Mouse (Mus musculus) liver, embryonic 16.5 days (tissue): ENCODE data around the gene Csrnp3. TPM values are rescaled to one million over a fixed set of nuclear protein-coding genes. Genes with fewer than 3 reads are reported as not detected.
"Not testable (repeated sequence)": the region's sequence is repeated elsewhere in the genome, so short reads cannot be mapped to it uniquely, and the experiment has no call there.

Experiments
- ATAC-seq: fragments of 200-750 bp; cut with Nextera tagmentation; 2 replicates; pipeline ENCODE4 v1.8.0; 2017; ENCODE audit warnings: low read depth, mild to moderate bottlenecking, moderate number of reproducible peaks, moderate library complexity
- H3K27ac ChIP-seq: fragments of 300-500 bp; sonication (generic); 2 replicates; pipeline ENCODE4 v1.5.1; 2014; ENCODE audit warnings: mild to moderate bottlenecking, low read length
- H3K27me3 ChIP-seq: fragments of 300-500 bp; sonication (generic); 2 replicates; pipeline ENCODE4 v1.6.1; 2014; ENCODE audit warnings: low read depth, low read length, mixed read lengths; ENCODE audit not compliant: control insufficient read depth, insufficient read depth
- H3K36me3 ChIP-seq: fragments of 300-500 bp; sonication (generic); 2 replicates; pipeline ENCODE4 v1.6.1; 2014; ENCODE audit warnings: mild to moderate bottlenecking; ENCODE audit not compliant: control insufficient read depth, insufficient read depth
- H3K4me1 ChIP-seq: fragments of 300-500 bp; sonication (generic); 2 replicates; pipeline ENCODE4 v1.6.1; 2014; ENCODE audit warnings: low read depth, low read length, mixed read lengths; ENCODE audit not compliant: control insufficient read depth
- H3K4me2 ChIP-seq: fragments of 300-500 bp; sonication (generic); 2 replicates; pipeline ENCODE4 v1.6.1; 2014; ENCODE audit warnings: low read depth, low read length, mixed read lengths
- H3K4me3 ChIP-seq: fragments of 300-500 bp; sonication (generic); 2 replicates; pipeline ENCODE4 v1.5.1; 2014; ENCODE audit warnings: low read depth, mild to moderate bottlenecking, low read length
- H3K9ac ChIP-seq: fragments of 300-500 bp; sonication (generic); 2 replicates; pipeline ENCODE4 v1.6.1; 2014; ENCODE audit warnings: low read depth, low read length
- H3K9me3 ChIP-seq: fragments of 300-500 bp; sonication (generic); replicated peaks from 2 replicates; pipeline ENCODE4 v1.6.1; 2016; ENCODE audit warnings: low read length; ENCODE audit not compliant: control insufficient read depth
- WGBS: fragments of 180-500 bp; shearing (Covaris S2); extraction: QIAGEN DNeasy Blood & Tissue Kit; methylation state at CpG from one replicate; pipeline ENCODE4 v1.1.7; 2014; ENCODE audit not compliant: insufficient replicate concordance; 5-methylcytosine and 5-hydroxymethylcytosine counted together
- polyA plus RNA-seq: library from polyadenylated mRNA; unstranded; fragments of >200 nt; fragmentation: Nextera tagmentation; extraction: Ambion mirVana; gene quantifications from 2 replicates; pipeline ENCODE4 v1.2.1, GENCODE M21; 2015

Csrnp3 gene
- polyA plus RNA-seq, 1 experiment from 2014 or later: not detected

GRCm38 (mm10) chr2:65828699-65829098 is 16.9 kb upstream of the Csrnp3 start:
- ATAC-seq: peak; percentile 80
- H3K36me3 ChIP-seq: no peaks in the 10 kb centered on the region
- no peak overlapping the region for H3K4me3 ChIP-seq
- H3K9ac ChIP-seq: no peak overlapping the region
- H3K27me3 ChIP-seq: no peaks in the 10 kb centered on the region
- H3K4me1 ChIP-seq: no peaks in the 10 kb centered on the region; the same call in 1 of the 2 replicates
- no peak overlapping the region for H3K27ac ChIP-seq
- H3K9me3 ChIP-seq: no peaks in the 10 kb centered on the region
- 66% methylated on average over 1 of the region's 1 CpGs for WGBS
- H3K4me2 ChIP-seq: no peak overlapping the region

- 78% methylated on average over 11 of the region's 11 CpGs for WGBS
- Histone ChIP-seq H3K4me1 (no peaks in the 10 kb centered on the region; the same call in 1 of the 2 replicates), H3K4me3 (no peak overlapping the region), H3K4me2 (no peak overlapping the region), H3K36me3 (no peaks in the 10 kb centered on the region), H3K9ac (no peak overlapping the region), H3K9me3 (no peaks in the 10 kb centered on the region), H3K27ac (no peak overlapping the region), H3K27me3 (no peaks in the 10 kb centered on the region)
- ATAC-seq: no peak
These were observed 12.7 kb upstream of the Csrnp3 start for GRCm38 (mm10) chr2:65832738-65833395.

DNA sequence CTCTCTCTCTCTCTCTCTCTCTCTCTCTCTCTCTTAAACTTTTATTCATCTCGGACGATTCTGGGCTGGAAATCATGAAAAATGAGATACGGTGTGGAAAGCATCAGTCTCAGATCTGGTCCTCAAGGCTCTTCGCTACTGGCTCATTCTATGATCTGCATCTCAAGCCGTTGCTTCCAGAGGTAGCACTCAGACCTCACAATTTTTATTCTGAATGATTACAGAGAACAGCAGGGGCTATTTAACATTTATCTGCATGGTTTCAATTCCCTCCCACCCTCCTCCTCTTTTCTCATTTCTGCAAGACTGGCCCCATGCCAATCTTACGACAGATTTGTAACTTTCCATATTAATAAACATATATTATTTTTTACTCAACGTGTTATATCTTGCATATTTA is 12.1 kb upstream of the Csrnp3 start:
- Histone ChIP-seq H3K9ac (no peak overlapping the region), H3K27ac (no peak overlapping the region), H3K27me3 (no peaks in the 10 kb centered on the region), H3K4me2 (no peak overlapping the region), H3K4me1 (no peaks in the 10 kb centered on the region; the same call in 1 of the 2 replicates), H3K9me3 (no peaks in the 10 kb centered on the region), H3K4me3 (no peak overlapping the region), H3K36me3 (no peaks in the 10 kb centered on the region)
- no peak for ATAC-seq
- WGBS: 76% methylated on average over 7 of the region's 7 CpGs

DNA sequence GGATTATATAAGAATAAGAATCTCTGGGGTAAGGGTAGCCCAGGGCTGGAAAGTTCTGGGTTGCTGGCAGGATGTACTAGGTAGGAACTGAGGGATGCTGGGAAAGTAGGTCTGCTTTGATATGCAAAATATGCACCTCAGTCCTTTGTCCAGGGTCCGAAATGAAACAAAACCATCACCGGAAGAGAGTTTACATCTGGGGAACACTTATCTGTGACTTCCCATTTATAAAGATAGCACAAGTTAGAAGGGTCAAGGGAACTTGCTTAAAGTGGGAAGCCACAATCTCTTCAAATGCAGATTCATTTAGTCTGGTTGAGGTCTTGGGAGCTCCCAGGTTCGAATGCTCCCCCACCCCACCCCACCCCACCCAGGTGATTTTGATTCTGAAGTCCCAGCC is 4.0 kb upstream of the Csrnp3 start:
- no peak overlapping the region for H3K27ac ChIP-seq
- no peaks in the 10 kb centered on the region for H3K9me3 ChIP-seq
- no peaks in the 10 kb centered on the region for H3K36me3 ChIP-seq
- ATAC-seq: no peak
- H3K4me1 ChIP-seq: no peaks in the 10 kb centered on the region; the same call in 1 of the 2 replicates
- H3K27me3 ChIP-seq: peaks cover 11% of the 10 kb centered on the region
- H3K4me3 ChIP-seq: no peak overlapping the region
- H3K4me2 ChIP-seq: no peak overlapping the region
- WGBS: 26% methylated on average over 3 of the region's 3 CpGs
- H3K9ac ChIP-seq: no peak overlapping the region

- Histone ChIP-seq H3K9me3 (no peaks in the 10 kb centered on the region), H3K4me3 (no peak overlapping the region), H3K27me3 (peaks cover 12% of the 10 kb centered on the region), H3K9ac (no peak overlapping the region), H3K27ac (no peak overlapping the region), H3K36me3 (no peaks in the 10 kb centered on the region), H3K4me2 (no peak overlapping the region), H3K4me1 (no peaks in the 10 kb centered on the region; the same call in 1 of the 2 replicates)
- WGBS: 36% methylated on average over 3 of the region's 3 CpGs
- no peak for ATAC-seq
These were observed 3.2 kb upstream of the Csrnp3 start for GRCm38 (mm10) chr2:65842356-65842755.

DNA sequence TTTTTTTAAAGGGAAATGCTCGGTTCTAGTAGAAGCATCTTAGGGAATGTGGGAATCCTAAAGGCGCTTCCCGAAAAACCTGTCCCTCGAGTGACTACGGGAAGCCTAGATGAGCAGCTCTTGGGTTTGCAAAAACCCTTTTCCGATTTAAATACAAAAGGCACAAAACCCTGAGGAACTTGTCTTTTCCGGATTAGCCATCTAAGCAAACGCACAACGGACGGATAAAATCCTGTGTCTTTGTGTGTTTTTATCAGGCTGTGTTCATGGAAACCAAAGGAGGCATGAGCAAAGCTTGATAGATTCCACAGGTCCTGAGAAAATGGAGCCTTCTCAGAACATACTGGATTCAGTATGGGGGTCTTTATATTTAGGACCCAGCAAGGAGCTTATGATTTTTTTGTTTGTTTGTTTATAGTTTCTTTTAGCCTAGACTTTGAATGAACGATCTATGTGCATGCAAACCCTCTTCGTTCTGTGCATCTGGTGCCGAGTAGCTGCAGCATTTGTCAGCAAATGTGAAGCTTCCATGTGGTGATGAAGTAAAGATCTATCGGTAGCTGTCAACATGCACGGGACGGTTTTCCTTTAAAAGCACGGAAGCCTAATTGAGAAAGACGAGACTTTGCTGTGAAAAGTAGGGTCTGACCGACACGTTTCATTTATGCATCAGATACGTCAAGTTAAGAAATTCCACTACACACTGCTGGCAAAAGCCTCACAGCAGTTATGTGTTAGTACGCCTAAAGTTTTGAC is 611 bp downstream of the Csrnp3 start:
- 5% methylated on average over 22 of the region's 22 CpGs for WGBS
- Histone ChIP-seq H3K9ac (no peak overlapping the region), H3K4me1 (no peaks in the 10 kb centered on the region; the same call in 1 of the 2 replicates), H3K27ac (no peak overlapping the region), H3K4me3 (peak overlapping the region; percentile 2; the same call in 1 of the 2 replicates), H3K4me2 (peak overlapping the region; percentile 23), H3K27me3 (peaks cover 14% of the 10 kb centered on the region), H3K9me3 (no peaks in the 10 kb centered on the region), H3K36me3 (no peaks in the 10 kb centered on the region)
- ATAC-seq: no peak

DNA sequence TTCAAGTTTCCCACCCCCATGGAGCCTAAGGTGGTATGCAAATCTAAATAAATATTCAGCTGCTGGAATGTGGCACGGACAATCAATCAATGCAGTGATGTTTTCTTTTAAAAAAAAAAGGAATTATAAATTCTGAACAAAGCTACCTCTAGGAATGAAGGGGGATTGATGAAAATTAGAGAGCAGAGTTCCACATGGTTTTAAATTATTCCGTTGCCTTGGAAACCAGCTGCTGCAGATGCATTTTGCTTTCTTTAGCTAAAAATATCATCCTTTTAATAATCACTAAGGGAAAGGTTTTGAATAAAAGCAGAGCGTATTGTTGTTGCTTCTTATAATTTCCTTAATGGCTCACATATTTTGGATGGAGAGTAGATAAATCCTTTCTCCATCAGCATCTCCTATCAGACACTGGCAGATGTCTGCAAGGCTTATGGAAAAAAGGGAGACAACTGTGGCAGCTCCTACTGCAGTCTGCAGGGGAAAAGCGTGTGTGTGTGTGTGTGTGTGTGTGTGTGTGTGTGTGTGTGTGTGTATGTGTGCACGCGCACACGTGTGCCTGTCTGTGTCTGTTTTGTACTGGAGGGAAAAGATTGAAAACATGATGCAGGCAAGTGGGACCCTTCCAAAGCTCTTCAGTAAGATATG is 2.0 kb downstream of the Csrnp3 start:
- Histone ChIP-seq H3K9ac (no peak overlapping the region), H3K36me3 (no peaks in the 10 kb centered on the region), H3K27ac (no peak overlapping the region), H3K27me3 (peaks cover 14% of the 10 kb centered on the region), H3K9me3 (no peaks in the 10 kb centered on the region), H3K4me2 (no peak overlapping the region), H3K4me3 (no peak overlapping the region), H3K4me1 (no peaks in the 10 kb centered on the region; the same call in 1 of the 2 replicates)
- ATAC-seq: no peak
- 49% methylated on average over 7 of the region's 7 CpGs for whole genome bisulfite sequencing

DNA sequence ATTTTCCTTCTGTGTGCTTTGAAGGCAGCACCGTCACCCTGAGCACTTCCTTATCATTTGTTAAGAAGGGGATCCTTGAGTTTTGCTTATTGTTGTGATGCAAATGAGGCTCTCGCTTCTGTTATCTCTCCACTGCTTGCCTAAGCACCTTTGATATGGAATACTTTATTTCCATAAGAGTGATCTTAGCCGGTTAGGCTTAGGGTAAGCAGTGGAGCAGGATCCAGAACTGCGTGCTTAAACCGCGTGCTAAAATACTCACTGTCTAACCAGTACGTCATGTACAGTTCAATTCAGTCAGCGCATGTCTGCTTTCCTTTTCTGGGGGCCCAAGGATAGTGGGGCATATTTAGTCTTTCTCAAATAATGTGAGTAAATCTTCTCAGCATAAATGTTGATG is 3.1 kb downstream of the Csrnp3 start:
- no peak for ATAC-seq
- no peaks in the 10 kb centered on the region; the same call in 1 of the 2 replicates for H3K4me1 ChIP-seq
- H3K36me3 ChIP-seq: no peaks in the 10 kb centered on the region
- no peak overlapping the region for H3K9ac ChIP-seq
- WGBS: 53% methylated on average over 8 of the region's 8 CpGs
- H3K27ac ChIP-seq: no peak overlapping the region
- H3K27me3 ChIP-seq: peaks cover 11% of the 10 kb centered on the region
- no peak overlapping the region for H3K4me2 ChIP-seq
- no peak overlapping the region for H3K4me3 ChIP-seq
- H3K9me3 ChIP-seq: no peaks in the 10 kb centered on the region

GRCm38 (mm10) chr2:65850282-65850681 is 4.7 kb downstream of the Csrnp3 start:
- WGBS: 69% methylated on average over 3 of the region's 3 CpGs

More at GRCm38 (mm10) chr2:65850282-65850681, 4.7 kb downstream of the Csrnp3 start:
- H3K27me3 ChIP-seq: peaks cover 11% of the 10 kb centered on the region
- H3K4me1 ChIP-seq, H3K4me3 ChIP-seq, H3K27ac ChIP-seq, H3K4me2 ChIP-seq, ATAC-seq, H3K9me3 ChIP-seq, H3K9ac ChIP-seq, H3K36me3 ChIP-seq: not testable (repeated sequence)
